Mouse (Mus musculus) embryonic facial prominence, embryonic 15.5 days (tissue): Measurements from ENCODE around the gene Olfr1228. TPM values are rescaled to one million over a fixed set of nuclear protein-coding genes. Genes with fewer than 3 reads are reported as not detected.

ENCODE experiments used
- ATAC-seq: fragments of 200-750 bp; cut with Nextera tagmentation; 2 replicates; pipeline ENCODE4 v1.8.0; 2017; ENCODE audit warnings: low read depth, moderate TSS enrichment; ENCODE audit not compliant: insufficient number of reproducible peaks, low FRiP score, low TSS enrichment
- H3K27ac ChIP-seq: fragments of 300-500 bp; sonication (generic); replicated peaks from 2 replicates; pipeline ENCODE4 v1.5.1; 2015; ENCODE audit warnings: mild to moderate bottlenecking, inconsistent platforms
- H3K27me3 ChIP-seq: fragments of 300-500 bp; sonication (generic); 2 replicates; pipeline ENCODE4 v1.6.1; 2015; ENCODE audit warnings: inconsistent platforms
- H3K36me3 ChIP-seq: fragments of 300-500 bp; sonication (generic); 2 replicates; pipeline ENCODE4 v1.6.1; 2015; ENCODE audit warnings: mild to moderate bottlenecking, inconsistent platforms
- H3K4me1 ChIP-seq: fragments of 300-500 bp; sonication (generic); 2 replicates; pipeline ENCODE4 v1.6.1; 2015; ENCODE audit warnings: inconsistent platforms
- H3K4me2 ChIP-seq: fragments of 300-500 bp; sonication (generic); replicated peaks from 2 replicates; pipeline ENCODE4 v1.6.1; 2015; ENCODE audit warnings: mild to moderate bottlenecking, inconsistent platforms
- H3K4me3 ChIP-seq: fragments of 300-500 bp; sonication (generic); replicated peaks from 2 replicates; pipeline ENCODE4 v1.5.1; 2015; ENCODE audit warnings: mild to moderate bottlenecking, inconsistent platforms
- H3K9ac ChIP-seq: fragments of 300-500 bp; sonication (generic); 2 replicates; pipeline ENCODE4 v1.6.1; 2015; ENCODE audit warnings: inconsistent platforms
- H3K9me3 ChIP-seq: fragments of 300-500 bp; sonication (generic); replicated peaks from 2 replicates; pipeline ENCODE4 v1.6.1; 2016; ENCODE audit warnings: inconsistent platforms
- WGBS: fragments of 180-500 bp; shearing (Covaris S2); methylation state at CpG from one replicate; pipeline ENCODE4 v1.1.7; 2015; 5-methylcytosine and 5-hydroxymethylcytosine counted together
- polyA plus RNA-seq: library from polyadenylated mRNA; unstranded; fragments of >200 nt; fragmentation: Nextera tagmentation; extraction: Ambion mirVana; gene quantifications from 2 replicates; pipeline ENCODE4 v1.2.1, GENCODE M21; 2015

The Olfr1228 gene
- not detected in 2 replicates for polyA plus RNA-seq

DNA sequence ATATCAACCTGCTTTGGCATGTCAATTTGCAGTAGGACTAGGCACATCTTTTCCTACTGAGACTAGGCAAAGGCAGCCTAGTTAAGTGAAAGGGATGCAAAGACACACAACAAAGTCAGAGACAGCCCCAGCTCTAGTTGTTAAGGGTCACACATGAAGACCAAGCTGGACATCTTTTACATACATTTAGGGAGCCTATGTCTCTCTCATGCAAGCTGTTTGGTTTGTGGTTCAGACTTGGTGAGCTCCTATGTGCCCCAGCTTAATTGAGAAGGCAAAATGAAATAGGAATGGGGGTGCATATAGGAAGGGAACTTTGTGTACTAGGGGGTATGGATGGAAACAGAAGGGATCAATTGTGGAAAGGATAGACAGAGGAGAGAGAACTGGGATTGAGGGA lies at the start of gene Olfr1228:
Gene Olfr1228 (minus strand): TSS at position 101 of the 400 bp plus-strand sequence.
- no peak within 1 kb of the TSS for H3K4me3 ChIP-seq
- H3K27me3 ChIP-seq, result no peaks in the 10 kb centered on the region
- no peak for ATAC-seq
- no peaks in the 10 kb centered on the region for H3K9me3 ChIP-seq
- no peak within 1 kb of the TSS for H3K27ac ChIP-seq
- no peak within 1 kb of the TSS for H3K9ac ChIP-seq
- H3K4me1 ChIP-seq, result no peaks in the 10 kb centered on the region
- H3K4me2 ChIP-seq, result no peak within 1 kb of the TSS
- H3K36me3 ChIP-seq, result no peaks in the 10 kb centered on the region

DNA sequence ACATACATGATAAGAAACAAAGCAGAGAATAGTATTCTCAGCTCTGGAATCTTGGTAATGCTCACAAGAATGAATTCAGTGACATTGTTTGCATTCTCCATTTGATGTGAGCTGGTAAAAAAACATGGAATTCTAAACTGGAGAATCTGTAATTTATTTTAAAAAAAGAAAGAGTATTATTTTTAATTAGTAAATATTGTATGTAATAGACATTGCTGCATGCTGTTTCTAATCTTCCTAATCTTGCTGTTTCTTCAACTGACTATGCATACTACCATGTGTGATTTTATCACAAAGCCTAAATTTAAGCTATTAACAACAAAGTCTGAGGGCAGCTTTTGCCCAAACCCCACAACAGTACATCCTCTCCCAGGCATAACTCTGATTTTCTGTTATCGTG lies 43.3 kb upstream of the Olfr1228 start, which contains the start of gene Olfr1230:
Gene Olfr1230 (minus strand): TSS at position 101 of the 400 bp plus-strand sequence.
- 89% methylated on average over 1 of the region's 1 CpGs for WGBS
- Histone ChIP-seq H3K27me3 (no peaks in the 10 kb centered on the region), H3K4me2 (no peak within 1 kb of the TSS), H3K9ac (no peak within 1 kb of the TSS), H3K27ac (no peak within 1 kb of the TSS), H3K9me3 (no peaks in the 10 kb centered on the region), H3K36me3 (no peaks in the 10 kb centered on the region), H3K4me1 (no peaks in the 10 kb centered on the region), H3K4me3 (no peak within 1 kb of the TSS)
- no peak for ATAC-seq

DNA sequence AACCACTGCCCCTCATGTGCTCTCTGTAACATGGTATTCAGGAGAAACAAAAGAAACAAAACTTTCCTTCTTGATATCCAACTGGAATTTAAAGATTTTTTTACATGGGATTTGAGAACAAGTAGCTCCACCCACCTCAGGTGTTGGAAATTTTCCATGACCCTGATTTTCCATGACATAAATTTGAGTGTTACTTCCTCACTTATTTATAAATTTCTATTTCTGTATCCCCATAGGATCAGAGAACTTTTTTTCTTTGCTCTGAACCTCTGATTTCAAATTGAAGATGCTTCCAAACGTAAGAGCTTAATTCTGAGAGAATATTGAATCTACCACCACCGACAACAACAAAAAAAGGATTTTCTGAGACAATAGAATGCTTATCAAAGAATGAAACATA lies 34.1 kb upstream of the Olfr1228 start, which contains the start of gene Olfr1229:
Gene Olfr1229 (minus strand): TSS at position 101 of the 400 bp plus-strand sequence.
- Histone ChIP-seq H3K4me3 (no peak within 1 kb of the TSS), H3K9me3 (no peaks in the 10 kb centered on the region), H3K9ac (no peak within 1 kb of the TSS), H3K4me2 (no peak within 1 kb of the TSS), H3K27me3 (no peaks in the 10 kb centered on the region), H3K27ac (no peak within 1 kb of the TSS), H3K36me3 (no peaks in the 10 kb centered on the region), H3K4me1 (no peaks in the 10 kb centered on the region)
- no peak for ATAC-seq
- 76% methylated on average over 2 of the region's 2 CpGs for WGBS

DNA sequence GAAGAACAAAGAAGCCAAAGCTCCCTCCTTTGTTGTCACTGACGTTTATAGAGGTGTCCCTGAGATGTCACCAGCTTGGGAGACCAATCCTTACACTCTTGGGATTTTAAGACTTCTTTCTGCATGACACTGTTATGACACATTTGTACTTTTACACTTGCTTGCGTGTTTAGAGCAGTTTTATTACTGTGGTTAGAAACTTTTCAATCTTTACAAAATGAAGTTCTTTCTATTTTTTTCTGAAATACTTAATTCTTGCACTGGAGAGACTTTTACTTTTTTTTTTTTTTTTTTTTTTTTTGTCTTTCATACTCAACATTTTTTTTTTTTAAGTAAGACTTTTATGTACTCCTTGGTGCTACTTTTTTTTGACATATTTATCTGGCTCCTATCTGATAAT lies 53.9 kb downstream of the Olfr1228 start, which contains the start of gene Olfr1226:
Gene Olfr1226 (minus strand): TSS at position 101 of the 400 bp plus-strand sequence.
- no peak within 1 kb of the TSS for H3K4me3 ChIP-seq
- no peaks in the 10 kb centered on the region for H3K36me3 ChIP-seq
- no peaks in the 10 kb centered on the region for H3K4me1 ChIP-seq
- no peak within 1 kb of the TSS for H3K27ac ChIP-seq
- H3K27me3 ChIP-seq, result no peaks in the 10 kb centered on the region
- H3K9ac ChIP-seq, result no peak within 1 kb of the TSS
- 60% methylated on average over 2 of the region's 2 CpGs for whole genome bisulfite sequencing
- no peak within 1 kb of the TSS for H3K4me2 ChIP-seq
- ATAC-seq, result no peak
- H3K9me3 ChIP-seq, result no peaks in the 10 kb centered on the region

Other genes starting within 250 kb of the Olfr1228 start
- gene Olfr1215, start 247.1 kb downstream of the Olfr1228 start, polyA plus RNA-seq, result not detected in 2 replicates
- gene Olfr1216, start 235.7 kb downstream of the Olfr1228 start, polyA plus RNA-seq, result not detected in 2 replicates
- 0.04 TPM in 1 of 2 replicates, not detected in the other for gene Olfr1217, start 222.0 kb downstream of the Olfr1228 start, polyA plus RNA-seq
- gene Olfr1218, start 192.9 kb downstream of the Olfr1228 start, polyA plus RNA-seq, result not detected in 2 replicates
- not detected in 2 replicates for gene Olfr1219, start 170.5 kb downstream of the Olfr1228 start, polyA plus RNA-seq
- not detected in 2 replicates for gene Olfr1220, start 147.2 kb downstream of the Olfr1228 start, polyA plus RNA-seq
- gene Olfr1221, start 136.8 kb downstream of the Olfr1228 start, polyA plus RNA-seq, result 0.24 TPM in 1 of 2 replicates, not detected in the other
- 0.05 TPM in 1 of 2 replicates, not detected in the other for gene Olfr1222, start 121.0 kb downstream of the Olfr1228 start, polyA plus RNA-seq
- gene Olfr1223, start 102.5 kb downstream of the Olfr1228 start, polyA plus RNA-seq, result not detected in 2 replicates
- gene Olfr1224-ps1, start 90.0 kb downstream of the Olfr1228 start, polyA plus RNA-seq, result not detected in 2 replicates
- not detected in 2 replicates for gene Olfr1225, start 79.4 kb downstream of the Olfr1228 start, polyA plus RNA-seq
- gene Olfr1226, start 54.0 kb downstream of the Olfr1228 start, polyA plus RNA-seq, result not detected in 2 replicates
- gene Olfr1229, start 34.0 kb upstream of the Olfr1228 start, polyA plus RNA-seq, result not detected in 2 replicates
- gene Olfr1230, start 43.2 kb upstream of the Olfr1228 start, polyA plus RNA-seq, result not detected in 2 replicates
- gene Olfr1231, start 53.0 kb upstream of the Olfr1228 start, polyA plus RNA-seq, result 0.11 TPM in 1 of 2 replicates, not detected in the other
- not detected in 2 replicates for gene Olfr1232, start 75.6 kb upstream of the Olfr1228 start, polyA plus RNA-seq
- gene Olfr1233, start 88.3 kb upstream of the Olfr1228 start, polyA plus RNA-seq, result not detected in 2 replicates
- gene Olfr1234, start 110.8 kb upstream of the Olfr1228 start, polyA plus RNA-seq, result 0.08 TPM in 1 of 2 replicates, not detected in the other
- not detected in 2 replicates for gene Olfr1238, start 155.6 kb upstream of the Olfr1228 start, polyA plus RNA-seq
- gene Olfr1239, start 166.3 kb upstream of the Olfr1228 start, polyA plus RNA-seq, result 0.12 TPM in 1 of 2 replicates, not detected in the other
- 0.13 and 0.14 TPM in 2 replicates for gene Olfr1240, start 188.9 kb upstream of the Olfr1228 start, polyA plus RNA-seq
- not detected in 2 replicates for gene Olfr1241, start 233.1 kb upstream of the Olfr1228 start, polyA plus RNA-seq
- not detected in 2 replicates for gene Olfr1242, start 244.3 kb upstream of the Olfr1228 start, polyA plus RNA-seq